Mouse (Mus musculus): ENCODE measurements around the gene Tjp1. TPM values are rescaled to one million over a fixed set of nuclear protein-coding genes. Genes with fewer than 3 reads are reported as not detected.

Tjp1 gene
- total and polyA plus RNA-seq, 2 experiments: 6.4 to 19.1 TPM

- Histone ChIP-seq H3K79me2 (ENCODE audit: control insufficient read depth, insufficient read depth, low read length) (peaks cover 3% of the 10 kb centered on the region; the same call in 1 of the 2 replicates), H3K27ac (replicated peaks; ENCODE audit: insufficient read depth, low read depth, low read length) (peak overlapping the region; percentile 69), H3K4me3 (ENCODE audit: insufficient read depth, low read depth, low read length) (no peak overlapping the region), H3K36me3 (ENCODE audit: control insufficient read depth, insufficient read depth, low read length) (peaks cover 39% of the 10 kb centered on the region), H3K4me1 (ENCODE audit: control insufficient read depth, insufficient read depth, low read length) (peaks cover 17% of the 10 kb centered on the region), H3K27me3 (ENCODE audit: control insufficient read depth, insufficient read depth, low read length) (no peaks in the 10 kb centered on the region), H3K9ac (ENCODE audit: low read depth, low read length) (no peak overlapping the region)
- 22% methylated on average over 2 of the region's 2 CpGs for WGBS
- DNase-seq (ENCODE audit: extremely low read depth, low read depth, low spot score): peak; percentile 91
- no peak for TF ChIP-seq POLR2A (IDR thresholded peaks at IDR 0.05; ENCODE audit: extremely low read depth, insufficient read depth, low read length)
- no peak for TF ChIP-seq CTCF (IDR thresholded peaks at IDR 0.05; ENCODE audit: low read depth, low read length)
These were observed 194.4 kb downstream of the Tjp1 start for GRCm38 (mm10) chr7:65333081-65333760.

DNA sequence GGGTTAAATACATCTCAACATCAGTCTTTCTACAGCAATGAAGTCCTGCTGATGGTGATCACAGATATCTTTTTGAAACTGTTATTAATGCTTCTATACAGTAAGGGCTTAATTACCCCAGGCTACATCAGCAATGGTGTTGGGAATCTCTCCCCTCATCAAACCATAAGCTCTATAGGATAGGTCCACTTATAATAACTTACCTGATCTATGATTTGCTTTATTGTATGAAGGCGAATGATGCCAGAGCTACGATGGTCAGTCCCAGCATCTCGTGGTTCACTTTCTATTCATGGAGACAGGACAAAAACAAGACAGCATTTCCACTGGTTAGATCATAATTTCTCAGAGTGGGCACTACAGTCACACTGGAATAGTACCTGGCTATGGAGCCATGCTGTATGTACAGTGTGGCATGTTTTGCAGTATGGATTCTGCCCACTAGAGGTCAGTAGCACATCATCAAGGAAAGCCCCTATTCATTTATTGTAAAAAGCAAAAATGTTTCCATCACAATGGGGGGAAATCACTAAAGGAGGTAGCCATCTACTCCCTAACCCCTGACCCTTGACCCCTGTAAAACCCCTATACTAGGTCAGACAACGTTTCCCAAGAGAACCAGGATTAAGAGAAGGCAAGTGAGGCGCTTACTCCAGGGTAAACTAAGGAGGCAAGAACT is 208.4 kb downstream of the Tjp1 start:
- peak; percentile 39 for DNase-seq (ENCODE audit: extremely low read depth, low read depth, low spot score)
- peaks cover 3% of the 10 kb centered on the region; the same call in 1 of the 2 replicates for H3K79me2 ChIP-seq (ENCODE audit: control insufficient read depth, insufficient read depth, low read length)
- no peak overlapping the region for H3K27ac ChIP-seq (replicated peaks; ENCODE audit: insufficient read depth, low read depth, low read length)
- no peak overlapping the region for H3K4me3 ChIP-seq (ENCODE audit: insufficient read depth, low read depth, low read length)
- no peaks in the 10 kb centered on the region for H3K27me3 ChIP-seq (ENCODE audit: control insufficient read depth, insufficient read depth, low read length)
- no peaks in the 10 kb centered on the region for H3K4me1 ChIP-seq (ENCODE audit: control insufficient read depth, insufficient read depth, low read length)
- WGBS: 73% methylated on average over 5 of the region's 5 CpGs
- H3K36me3 ChIP-seq (ENCODE audit: control insufficient read depth, insufficient read depth, low read length): peaks cover 54% of the 10 kb centered on the region
- TF ChIP-seq CTCF (IDR thresholded peaks at IDR 0.05; ENCODE audit: low read depth, low read length) (peak; percentile 41; the same call in 1 of the 2 replicates), POLR2A (IDR thresholded peaks at IDR 0.05; ENCODE audit: extremely low read depth, insufficient read depth, low read length) (no peak)
- H3K9ac ChIP-seq (ENCODE audit: low read depth, low read length): no peak overlapping the region

- no peak overlapping the region for H3K9ac ChIP-seq (ENCODE audit: low read depth, low read length)
- H3K4me1 ChIP-seq (ENCODE audit: control insufficient read depth, insufficient read depth, low read length): no peaks in the 10 kb centered on the region
- H3K36me3 ChIP-seq (ENCODE audit: control insufficient read depth, insufficient read depth, low read length): peaks cover 58% of the 10 kb centered on the region
- TF ChIP-seq CTCF (IDR thresholded peaks at IDR 0.05; ENCODE audit: low read depth, low read length) (peak; percentile 87), POLR2A (IDR thresholded peaks at IDR 0.05; ENCODE audit: extremely low read depth, insufficient read depth, low read length) (no peak)
- 40% methylated on average over 5 of the region's 5 CpGs for WGBS
- no peaks in the 10 kb centered on the region for H3K27me3 ChIP-seq (ENCODE audit: control insufficient read depth, insufficient read depth, low read length)
- H3K4me3 ChIP-seq (ENCODE audit: insufficient read depth, low read depth, low read length): no peak overlapping the region
- 0 out of 2 replicates have a peak, but pooled peaks cover 3% of the 10 kb centered on the region for H3K79me2 ChIP-seq (ENCODE audit: control insufficient read depth, insufficient read depth, low read length)
- no peak overlapping the region for H3K27ac ChIP-seq (replicated peaks; ENCODE audit: insufficient read depth, low read depth, low read length)
- peak; percentile 34 for DNase-seq (ENCODE audit: extremely low read depth, low read depth, low spot score)
These were observed 210.2 kb downstream of the Tjp1 start for GRCm38 (mm10) chr7:65317418-65317817.

- H3K79me2 ChIP-seq (ENCODE audit: control insufficient read depth, insufficient read depth, low read length): 0 out of 2 replicates have a peak, but pooled peaks cover 3% of the 10 kb centered on the region
- 89% methylated on average over 2 of the region's 2 CpGs for WGBS
- H3K4me3 ChIP-seq (ENCODE audit: insufficient read depth, low read depth, low read length): no peak overlapping the region
- DNase-seq (ENCODE audit: extremely low read depth, low read depth, low spot score): no peak
- no peak overlapping the region for H3K27ac ChIP-seq (replicated peaks; ENCODE audit: insufficient read depth, low read depth, low read length)
- TF ChIP-seq CTCF (IDR thresholded peaks at IDR 0.05; ENCODE audit: low read depth, low read length) (no peak), POLR2A (IDR thresholded peaks at IDR 0.05; ENCODE audit: extremely low read depth, insufficient read depth, low read length) (no peak)
- H3K36me3 ChIP-seq (ENCODE audit: control insufficient read depth, insufficient read depth, low read length): peaks cover 73% of the 10 kb centered on the region
- no peak overlapping the region for H3K9ac ChIP-seq (ENCODE audit: low read depth, low read length)
- H3K27me3 ChIP-seq (ENCODE audit: control insufficient read depth, insufficient read depth, low read length): no peaks in the 10 kb centered on the region
- H3K4me1 ChIP-seq (ENCODE audit: control insufficient read depth, insufficient read depth, low read length): no peaks in the 10 kb centered on the region
These were observed 212.4 kb downstream of the Tjp1 start for GRCm38 (mm10) chr7:65315182-65315581.

- H3K79me2 ChIP-seq (ENCODE audit: control insufficient read depth, insufficient read depth, low read length): no peaks in the 10 kb centered on the region
- no peak overlapping the region for H3K27ac ChIP-seq (replicated peaks; ENCODE audit: insufficient read depth, low read depth, low read length)
- no peak for DNase-seq (ENCODE audit: extremely low read depth, low read depth, low spot score)
- H3K27me3 ChIP-seq (ENCODE audit: control insufficient read depth, insufficient read depth, low read length): no peaks in the 10 kb centered on the region
- no peaks in the 10 kb centered on the region for H3K4me1 ChIP-seq (ENCODE audit: control insufficient read depth, insufficient read depth, low read length)
- TF ChIP-seq POLR2A (IDR thresholded peaks at IDR 0.05; ENCODE audit: extremely low read depth, insufficient read depth, low read length) (no peak), CTCF (IDR thresholded peaks at IDR 0.05; ENCODE audit: low read depth, low read length) (no peak)
- no peak overlapping the region for H3K9ac ChIP-seq (ENCODE audit: low read depth, low read length)
- WGBS: 94% methylated on average over 6 of the region's 6 CpGs
- H3K36me3 ChIP-seq (ENCODE audit: control insufficient read depth, insufficient read depth, low read length): peaks cover 51% of the 10 kb centered on the region
- no peak overlapping the region for H3K4me3 ChIP-seq (ENCODE audit: insufficient read depth, low read depth, low read length)
These were observed 230.6 kb downstream of the Tjp1 start for GRCm38 (mm10) chr7:65296675-65297589.

Data from liver, adult 2 months (tissue).